Mouse (Mus musculus): ENCODE measurements around the gene Snx18. TPM values are rescaled to one million over a fixed set of nuclear protein-coding genes. Genes with fewer than 3 reads are reported as not detected.
A peak's percentile ranks its signal among the peaks of the same experiment; 100 is the strongest.

The Snx18 gene
- polyA plus RNA-seq, 1 experiment from 2014 or later: 13.8 TPM

- Histone ChIP-seq H3K27ac (replicated peaks) (peak overlapping the region; percentile 85), H3K27me3 (replicated peaks) (no peaks in the 10 kb centered on the region), H3K9ac (peak overlapping the region; percentile 97), H3K4me3 (peak overlapping the region; percentile 93), H3K36me3 (peaks cover 5% of the 10 kb centered on the region), H3K4me2 (peak overlapping the region; percentile 95), H3K4me1 (peaks cover 72% of the 10 kb centered on the region), H3K9me3 (no peaks in the 10 kb centered on the region)
- no peak for ATAC-seq (ENCODE audit: extremely low read depth, insufficient number of reproducible peaks, low FRiP score, low TSS enrichment)
- 3% methylated on average over 10 of the region's 10 CpGs for WGBS
These were observed 2.8 kb downstream of the Snx18 start for GRCm38 (mm10) chr13:113615546-113615941.

GRCm38 (mm10) chr13:113614635-113615545, 3.5 kb downstream of the Snx18 start:
- Histone ChIP-seq H3K4me2 (peak overlapping the region; percentile 95), H3K9ac (peak overlapping the region; percentile 97), H3K27ac (replicated peaks) (peak overlapping the region; percentile 85), H3K4me3 (peak overlapping the region; percentile 93), H3K9me3 (no peaks in the 10 kb centered on the region), H3K27me3 (replicated peaks) (no peaks in the 10 kb centered on the region), H3K36me3 (peaks cover 10% of the 10 kb centered on the region), H3K4me1 (peaks cover 79% of the 10 kb centered on the region)
- WGBS: 9% methylated on average over 24 of the region's 24 CpGs
- no peak; the same call in 1 of the 2 replicates for ATAC-seq (ENCODE audit: extremely low read depth, insufficient number of reproducible peaks, low FRiP score, low TSS enrichment)

DNA sequence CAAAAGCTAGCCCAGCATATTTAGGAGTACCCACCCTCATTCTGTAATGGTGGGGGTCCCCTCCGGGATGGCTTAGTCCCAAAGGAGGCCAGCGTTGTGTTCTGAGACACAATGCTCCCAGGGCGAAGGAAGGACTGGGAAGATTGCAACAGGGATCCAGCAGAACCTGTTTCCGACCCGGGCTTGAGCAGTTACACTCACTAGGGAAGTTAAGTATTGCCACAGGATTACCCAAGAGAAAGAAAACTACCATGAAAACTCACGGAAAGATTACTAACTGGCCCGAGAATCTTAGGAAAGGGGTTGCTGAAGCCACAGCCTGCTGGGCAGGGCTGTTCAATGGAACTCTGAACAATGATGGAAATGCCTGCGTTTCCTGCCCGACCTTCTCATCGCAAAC, 4.5 kb downstream of the Snx18 start:
- peaks cover 10% of the 10 kb centered on the region for H3K36me3 ChIP-seq
- H3K4me2 ChIP-seq: peak overlapping the region; percentile 95
- peak overlapping the region; percentile 97 for H3K9ac ChIP-seq
- 50% methylated on average over 10 of the region's 10 CpGs for WGBS
- H3K4me3 ChIP-seq: peak overlapping the region; percentile 93
- peaks cover 83% of the 10 kb centered on the region for H3K4me1 ChIP-seq
- H3K9me3 ChIP-seq: no peaks in the 10 kb centered on the region
- ATAC-seq (ENCODE audit: extremely low read depth, insufficient number of reproducible peaks, low FRiP score, low TSS enrichment): no peak
- no peaks in the 10 kb centered on the region for H3K27me3 ChIP-seq (replicated peaks)
- peak overlapping the region; percentile 85 for H3K27ac ChIP-seq (replicated peaks)

GRCm38 (mm10) chr13:113613341-113613740, 5.0 kb downstream of the Snx18 start:
- Histone ChIP-seq H3K4me2 (peak overlapping the region; percentile 95), H3K9me3 (no peaks in the 10 kb centered on the region), H3K27ac (replicated peaks) (peak overlapping the region; percentile 85), H3K4me3 (peak overlapping the region; percentile 93), H3K27me3 (replicated peaks) (no peaks in the 10 kb centered on the region), H3K9ac (peak overlapping the region; percentile 97), H3K36me3 (peaks cover 10% of the 10 kb centered on the region), H3K4me1 (peaks cover 84% of the 10 kb centered on the region)
- ATAC-seq (ENCODE audit: extremely low read depth, insufficient number of reproducible peaks, low FRiP score, low TSS enrichment): no peak
- WGBS: 13% methylated on average over 12 of the region's 12 CpGs

DNA sequence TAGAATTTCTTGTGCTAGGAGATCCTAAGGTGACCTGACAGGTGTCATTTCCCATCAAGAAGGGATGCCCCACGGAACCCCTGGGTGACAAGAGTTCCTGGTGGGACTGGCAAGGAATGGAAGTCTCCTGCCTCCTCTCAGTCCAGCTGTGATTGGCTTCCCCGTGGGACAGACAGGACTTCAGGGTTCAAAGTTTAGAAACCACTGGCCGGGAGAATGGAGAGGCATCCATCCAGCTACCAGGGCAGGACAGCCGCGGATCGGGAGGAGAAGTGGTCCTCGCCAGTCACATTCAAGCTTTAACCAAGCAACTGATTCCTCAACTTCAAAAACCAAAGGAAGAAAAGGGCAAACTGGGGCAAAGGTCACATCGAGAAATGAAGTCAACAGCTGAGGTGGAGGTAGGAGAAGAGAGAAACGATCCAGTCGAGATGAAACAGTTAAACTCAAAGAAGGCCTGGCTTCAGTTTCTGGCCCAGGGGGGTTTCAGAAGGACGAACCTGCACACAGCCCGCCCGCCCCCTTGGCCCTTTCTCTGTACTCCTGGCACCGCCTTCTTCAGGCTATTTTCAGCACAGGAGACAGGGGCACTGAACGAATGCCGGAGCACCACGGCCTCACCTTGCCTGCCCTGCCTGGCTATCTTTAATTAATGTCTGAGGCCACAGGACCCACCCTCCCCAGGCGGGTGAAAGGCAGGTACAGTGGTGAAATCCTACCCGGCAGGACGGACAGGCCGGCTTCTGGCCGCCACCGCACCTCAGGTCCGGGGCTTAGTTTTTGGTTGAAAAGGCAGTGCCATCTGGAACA, 6.0 kb downstream of the Snx18 start:
- peak overlapping the region; percentile 95 for H3K4me2 ChIP-seq
- H3K27ac ChIP-seq (replicated peaks): peak overlapping the region; percentile 70
- no peak for ATAC-seq (ENCODE audit: extremely low read depth, insufficient number of reproducible peaks, low FRiP score, low TSS enrichment)

DNA sequence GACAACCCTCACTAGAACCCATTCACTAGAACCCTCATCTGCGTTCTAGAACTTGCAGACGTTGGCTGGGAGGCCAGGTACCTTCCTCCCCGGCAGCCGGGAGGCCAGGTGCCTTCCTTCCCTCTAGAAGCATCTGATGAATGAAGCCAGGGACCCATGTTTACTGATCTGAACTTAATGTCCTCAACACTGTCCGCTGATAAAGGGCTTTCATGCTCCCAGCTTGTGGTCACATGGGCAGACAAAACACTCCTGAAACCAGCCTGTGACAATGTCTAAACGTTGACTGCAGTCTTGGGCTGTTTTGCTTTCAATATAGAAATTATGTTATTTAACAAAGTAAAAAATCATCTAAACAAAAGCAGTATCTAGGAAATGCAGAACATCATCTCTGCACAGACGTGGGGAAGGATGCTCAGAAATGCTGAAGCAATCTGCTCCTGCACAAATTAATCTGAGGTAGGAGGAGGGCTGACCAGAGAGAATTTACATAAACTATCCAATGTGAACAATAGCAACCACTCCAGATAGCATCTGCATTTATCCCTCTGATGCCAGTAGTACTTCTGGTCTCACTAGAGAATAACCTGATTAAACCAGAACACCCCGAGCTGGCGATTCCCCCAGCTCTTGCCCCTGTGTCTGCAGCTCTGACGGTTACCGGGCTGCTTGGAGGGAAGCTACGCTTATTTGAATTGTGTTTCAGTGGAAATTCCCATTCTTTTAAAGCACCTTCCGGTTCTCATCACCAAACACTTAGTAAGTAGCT, 7.4 kb downstream of the Snx18 start:
- Histone ChIP-seq H3K27me3 (replicated peaks) (no peaks in the 10 kb centered on the region), H3K4me3 (no peak overlapping the region), H3K36me3 (peaks cover 5% of the 10 kb centered on the region), H3K4me1 (peaks cover 91% of the 10 kb centered on the region), H3K4me2 (peak overlapping the region; percentile 26), H3K27ac (replicated peaks) (no peak overlapping the region), H3K9ac (peak overlapping the region; percentile 25), H3K9me3 (no peaks in the 10 kb centered on the region)
- no peak for ATAC-seq (ENCODE audit: extremely low read depth, insufficient number of reproducible peaks, low FRiP score, low TSS enrichment)
- WGBS: 60% methylated on average over 13 of the region's 13 CpGs

More for the DNA sequence above, 6.0 kb downstream of the Snx18 start:
- WGBS: 48% methylated on average over 24 of the region's 24 CpGs
- H3K4me3 ChIP-seq: peak overlapping the region; percentile 93
- H3K9ac ChIP-seq: peak overlapping the region; percentile 97
- H3K9me3 ChIP-seq: no peaks in the 10 kb centered on the region
- no peaks in the 10 kb centered on the region for H3K27me3 ChIP-seq (replicated peaks)
- peaks cover 91% of the 10 kb centered on the region for H3K4me1 ChIP-seq
- peaks cover 10% of the 10 kb centered on the region for H3K36me3 ChIP-seq

- Histone ChIP-seq H3K36me3 (peaks cover 10% of the 10 kb centered on the region), H3K4me1 (peaks cover 96% of the 10 kb centered on the region), H3K27ac (replicated peaks) (no peak overlapping the region), H3K9me3 (no peaks in the 10 kb centered on the region), H3K9ac (no peak overlapping the region), H3K27me3 (replicated peaks) (no peaks in the 10 kb centered on the region), H3K4me3 (no peak overlapping the region), H3K4me2 (no peak overlapping the region)
- no peak for ATAC-seq (ENCODE audit: extremely low read depth, insufficient number of reproducible peaks, low FRiP score, low TSS enrichment)
- 75% methylated on average over 3 of the region's 3 CpGs for WGBS
These were observed 8.9 kb downstream of the Snx18 start for GRCm38 (mm10) chr13:113609429-113609828.

DNA sequence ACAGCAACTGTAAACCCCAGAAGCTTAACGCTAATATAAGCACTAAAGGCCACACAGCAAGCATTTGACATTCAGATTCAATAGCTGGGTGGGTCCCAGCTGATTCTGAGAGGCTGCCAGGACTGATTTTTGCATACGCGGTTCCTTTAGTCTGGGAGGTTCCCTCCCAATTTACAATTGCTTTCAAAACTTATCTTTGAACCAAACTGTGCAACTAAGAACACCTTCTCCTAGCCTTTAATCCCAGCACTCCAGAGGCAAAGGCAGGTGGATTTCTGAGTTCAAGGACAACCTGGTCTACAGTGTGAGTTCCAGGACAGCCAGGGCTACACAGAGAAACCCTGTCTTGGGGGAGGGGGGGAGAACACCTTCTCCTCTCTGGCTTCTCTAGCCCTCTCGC, 10.5 kb downstream of the Snx18 start:
- ATAC-seq (ENCODE audit: extremely low read depth, insufficient number of reproducible peaks, low FRiP score, low TSS enrichment): no peak
- H3K9ac ChIP-seq: no peak overlapping the region
- 80% methylated on average over 4 of the region's 4 CpGs for WGBS

DNA sequence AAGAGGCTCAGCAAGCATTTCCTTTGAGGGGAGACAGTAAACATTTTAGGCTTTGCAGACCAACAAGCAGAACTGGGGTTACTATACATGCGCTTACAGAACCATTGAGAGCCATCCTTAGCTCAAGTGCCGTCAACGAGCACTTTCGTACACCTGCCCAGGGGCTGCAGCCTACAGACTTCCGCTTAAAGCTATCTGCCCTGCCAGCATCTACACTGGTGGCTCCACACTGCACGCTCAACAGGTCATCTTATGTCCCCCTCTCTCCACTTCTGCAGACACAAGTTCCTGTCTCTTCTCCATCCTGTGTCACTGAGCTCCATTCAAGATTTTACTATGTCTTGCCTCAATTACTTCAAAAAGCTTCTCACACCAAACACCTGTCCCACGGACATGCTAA, 11.0 kb downstream of the Snx18 start:
- no peak for ATAC-seq (ENCODE audit: extremely low read depth, insufficient number of reproducible peaks, low FRiP score, low TSS enrichment)
- H3K9me3 ChIP-seq: no peaks in the 10 kb centered on the region
- 76% methylated on average over 7 of the region's 7 CpGs for WGBS
- no peak overlapping the region for H3K4me3 ChIP-seq
- no peak overlapping the region for H3K4me2 ChIP-seq
- peaks cover 10% of the 10 kb centered on the region for H3K36me3 ChIP-seq
- H3K9ac ChIP-seq: no peak overlapping the region
- H3K4me1 ChIP-seq: peaks cover 96% of the 10 kb centered on the region
- no peak overlapping the region for H3K27ac ChIP-seq (replicated peaks)
- no peaks in the 10 kb centered on the region for H3K27me3 ChIP-seq (replicated peaks)

More for the DNA sequence above, 10.5 kb downstream of the Snx18 start:
- no peaks in the 10 kb centered on the region for H3K27me3 ChIP-seq (replicated peaks)
- H3K36me3 ChIP-seq: peaks cover 10% of the 10 kb centered on the region
- no peaks in the 10 kb centered on the region for H3K9me3 ChIP-seq
- no peak overlapping the region for H3K4me2 ChIP-seq
- H3K27ac ChIP-seq (replicated peaks): no peak overlapping the region
- no peak overlapping the region for H3K4me3 ChIP-seq
- peaks cover 96% of the 10 kb centered on the region for H3K4me1 ChIP-seq

DNA sequence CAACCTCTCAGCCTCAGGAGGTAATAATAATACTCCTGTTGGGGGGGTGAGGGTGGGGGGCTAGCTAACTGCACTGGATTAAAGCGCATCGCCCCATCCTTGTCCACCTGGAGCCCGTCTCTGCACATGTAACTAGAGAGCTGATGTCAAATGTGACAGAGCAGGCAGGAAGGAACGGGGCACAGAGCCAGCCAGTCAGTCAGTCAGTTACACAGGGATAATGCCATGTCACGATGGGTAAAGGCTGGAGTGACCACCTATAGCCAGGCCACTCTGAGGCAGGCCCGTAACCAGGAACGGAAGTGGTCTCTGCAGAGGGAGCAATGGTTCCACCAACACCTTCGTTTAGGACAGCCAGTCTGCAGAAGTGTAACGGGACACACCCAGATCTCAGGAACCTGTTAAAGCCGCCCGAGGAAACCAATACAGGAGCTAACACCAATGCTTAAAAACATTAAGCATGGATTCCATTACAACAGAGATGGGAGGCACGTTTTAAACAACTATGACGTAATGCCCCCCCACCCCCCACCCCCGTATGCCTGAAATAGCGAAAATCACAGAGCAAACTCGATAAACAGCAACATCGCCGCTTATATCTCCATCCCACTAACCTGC, 11.5 kb downstream of the Snx18 start:
- no peaks in the 10 kb centered on the region for H3K9me3 ChIP-seq
- no peak overlapping the region for H3K4me2 ChIP-seq
- H3K27me3 ChIP-seq (replicated peaks): no peaks in the 10 kb centered on the region
- H3K4me3 ChIP-seq: no peak overlapping the region
- no peak overlapping the region for H3K9ac ChIP-seq
- peaks cover 95% of the 10 kb centered on the region for H3K4me1 ChIP-seq
- H3K27ac ChIP-seq (replicated peaks): no peak overlapping the region
- no peak for ATAC-seq (ENCODE audit: extremely low read depth, insufficient number of reproducible peaks, low FRiP score, low TSS enrichment)
- 73% methylated on average over 18 of the region's 18 CpGs for WGBS
- peaks cover 10% of the 10 kb centered on the region for H3K36me3 ChIP-seq
